Mouse (Mus musculus) cerebellum, postnatal 14 days (tissue): ENCODE measurements around the gene Wfs1.
"Not testable (repeated sequence)": the region's sequence is repeated elsewhere in the genome, so short reads cannot be mapped to it uniquely, and the experiment has no call there.

Source experiments
- DNase-seq, 2 experiments: peaks; one replicate each; pipeline ENCODE4 v3.0.0; 2021; ENCODE audit warnings: mixed read lengths in 2 of 2

Gene Wfs1

DNA sequence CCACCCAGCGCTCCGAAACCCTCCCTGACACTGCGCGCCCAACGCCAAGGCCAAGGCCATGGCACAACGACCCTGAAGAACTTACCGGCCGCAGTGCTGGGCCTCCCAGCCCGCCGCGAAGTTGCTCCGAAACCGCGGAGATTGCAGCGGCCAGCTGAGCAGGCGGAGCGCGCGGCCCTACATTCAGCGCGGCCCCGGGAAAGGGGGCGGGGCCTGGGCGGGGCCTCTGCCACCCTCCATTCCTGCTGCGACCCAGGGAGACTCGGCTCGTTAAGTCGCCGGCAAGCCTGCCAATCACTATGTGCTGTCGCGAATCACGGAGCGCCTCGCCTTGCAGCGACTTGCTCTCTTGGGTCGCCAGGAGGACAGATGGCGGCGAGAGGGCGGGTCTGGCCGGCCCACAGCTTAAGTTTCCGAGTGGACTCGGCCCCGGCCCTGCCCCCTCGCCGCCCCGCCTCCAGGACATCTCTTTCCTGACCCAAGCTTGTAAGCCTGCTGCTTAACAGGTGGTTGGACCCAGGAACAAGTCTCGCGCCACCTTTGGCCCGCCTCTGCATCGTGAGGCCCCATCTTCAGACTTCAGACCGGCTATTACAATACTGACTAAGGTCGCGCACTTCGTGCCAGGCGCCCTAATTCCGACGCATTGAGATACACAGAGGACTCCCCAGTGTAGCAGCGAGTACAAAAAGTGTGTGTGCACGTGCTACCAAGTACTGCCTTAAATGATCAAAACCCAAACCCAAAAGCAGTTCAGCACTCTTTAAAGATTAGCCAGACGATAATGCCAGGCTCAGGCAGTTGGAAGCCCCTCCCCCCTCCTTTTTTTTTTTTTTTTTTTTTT lies at the start of gene Wfs1:
Wfs1 (minus strand) TSS at position 425 of the 844 bp plus-strand sequence.
- DNase-seq: peak; percentile 96 to 97

DNA sequence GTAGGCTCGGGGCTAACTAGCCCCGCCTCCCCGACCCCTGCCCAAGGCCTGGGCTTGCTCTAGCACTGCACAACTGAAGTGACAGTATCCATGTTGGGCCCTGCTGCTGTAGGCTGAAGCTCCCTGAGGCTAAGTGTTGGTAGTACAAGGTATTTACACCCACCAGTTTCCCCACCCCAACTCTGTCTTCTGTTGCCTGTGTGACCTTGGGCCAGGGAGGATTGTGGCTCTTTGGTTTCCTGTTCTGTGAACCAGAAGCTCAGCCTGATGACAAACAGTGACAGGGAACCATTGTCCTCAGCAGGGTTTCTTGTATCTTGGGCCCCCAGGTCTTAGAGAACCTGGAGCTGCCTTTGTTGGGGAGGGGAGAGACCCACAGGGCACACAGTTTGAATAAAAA lies 47.9 kb upstream of the Wfs1 start:
- DNase-seq: no peak

GRCm38 (mm10) chr5:37035896-37036295 lies 46.9 kb upstream of the Wfs1 start:
- peak; percentile 27 to 52 for DNase-seq

DNA sequence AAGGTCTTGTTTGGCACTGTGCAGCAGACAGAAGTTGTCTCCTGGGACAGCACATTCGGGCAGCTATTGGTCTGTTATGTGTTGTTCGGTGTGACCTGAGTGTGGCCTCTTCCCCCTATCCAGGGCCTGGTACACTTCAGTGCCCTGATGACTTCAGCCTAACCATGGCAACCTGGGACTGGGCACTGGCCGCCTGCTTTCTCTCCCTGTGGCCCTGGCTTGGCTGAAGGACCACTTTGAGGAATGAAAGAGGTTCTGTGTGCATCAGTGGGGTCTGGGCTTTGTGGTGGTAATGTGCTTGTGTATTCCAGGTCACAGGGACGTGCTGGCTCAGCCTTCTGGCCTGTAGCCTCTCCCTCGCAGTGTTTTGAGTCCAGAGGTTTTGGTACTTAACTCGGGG lies 46.2 kb upstream of the Wfs1 start:
- DNase-seq: no peak

- DNase-seq: no peak
Measured at GRCm38 (mm10) chr5:37030753-37031152, 41.7 kb upstream of the Wfs1 start.

DNA sequence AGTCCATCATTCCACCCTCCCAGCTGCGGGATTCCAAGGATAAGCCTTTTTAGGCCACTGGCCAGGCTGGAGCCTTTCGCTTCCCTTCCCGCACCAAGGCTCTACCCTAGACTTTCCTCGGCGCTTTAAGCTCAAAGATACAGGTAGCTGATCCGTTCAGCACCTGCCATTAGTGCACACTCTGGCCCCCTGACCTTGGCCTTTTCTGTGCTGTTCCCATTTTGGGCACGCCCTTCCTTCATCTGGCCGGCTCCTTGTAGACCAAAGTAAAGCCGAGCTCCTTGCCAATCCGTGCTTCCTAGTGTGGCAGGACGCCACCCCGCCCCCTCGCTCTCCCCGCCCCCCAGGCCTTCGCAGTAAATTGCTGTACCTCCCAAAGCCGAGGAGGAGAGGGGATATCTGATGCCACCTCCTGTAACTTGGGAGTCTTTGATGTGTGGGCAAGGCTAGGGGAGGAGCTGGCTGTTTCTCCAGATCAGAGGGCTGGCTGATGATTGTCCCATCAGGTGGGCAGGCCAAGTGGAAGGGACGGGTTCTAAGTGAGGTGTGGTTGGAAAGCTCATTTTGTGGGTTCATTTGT lies 40.4 kb upstream of the Wfs1 start:
- peak; percentile 23 to 27 for DNase-seq

GRCm38 (mm10) chr5:37028486-37029311 lies 39.7 kb upstream of the Wfs1 start:
- peak; percentile 56 to 57 for DNase-seq

DNA sequence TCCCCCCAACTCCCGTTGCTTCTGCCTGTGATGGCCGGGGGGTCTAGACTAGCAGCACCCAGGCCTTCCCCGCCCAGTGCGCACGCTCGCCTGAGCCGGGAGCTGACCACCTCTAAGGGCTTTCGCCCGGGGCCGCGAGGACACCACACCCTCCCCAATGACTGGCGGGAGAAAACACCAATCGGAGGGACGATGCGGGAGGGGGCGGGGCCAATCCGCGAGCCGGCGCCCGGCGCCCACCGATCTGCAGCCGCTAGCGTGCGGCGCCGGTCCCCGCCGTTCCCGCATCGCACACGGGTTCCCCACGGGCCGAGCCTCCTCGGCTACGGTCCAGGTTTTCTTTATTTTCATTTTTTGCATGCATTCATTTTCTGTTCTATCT lies 39.1 kb upstream of the Wfs1 start:
- DNase-seq: peak; percentile 97 to 98

DNA sequence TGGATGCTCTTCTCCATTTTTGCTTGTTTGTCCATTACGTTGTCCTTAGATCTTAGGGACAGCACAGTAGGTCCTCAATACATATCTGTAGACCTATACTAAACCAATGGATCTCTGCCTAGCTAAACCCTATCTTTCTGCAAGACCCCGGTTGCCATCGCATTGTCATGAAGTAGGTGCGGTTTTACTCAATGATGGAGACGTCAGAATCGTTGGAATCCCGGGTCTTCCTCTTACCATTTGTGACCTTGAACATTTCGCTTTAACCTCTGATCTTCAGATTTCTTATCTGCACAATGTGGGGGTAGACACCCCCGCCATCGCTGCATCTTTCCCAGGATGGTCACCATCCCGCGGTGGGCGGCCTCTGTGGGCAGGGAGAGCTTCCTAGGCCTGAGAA lies 38.7 kb upstream of the Wfs1 start:
- DNase-seq: no peak

DNA sequence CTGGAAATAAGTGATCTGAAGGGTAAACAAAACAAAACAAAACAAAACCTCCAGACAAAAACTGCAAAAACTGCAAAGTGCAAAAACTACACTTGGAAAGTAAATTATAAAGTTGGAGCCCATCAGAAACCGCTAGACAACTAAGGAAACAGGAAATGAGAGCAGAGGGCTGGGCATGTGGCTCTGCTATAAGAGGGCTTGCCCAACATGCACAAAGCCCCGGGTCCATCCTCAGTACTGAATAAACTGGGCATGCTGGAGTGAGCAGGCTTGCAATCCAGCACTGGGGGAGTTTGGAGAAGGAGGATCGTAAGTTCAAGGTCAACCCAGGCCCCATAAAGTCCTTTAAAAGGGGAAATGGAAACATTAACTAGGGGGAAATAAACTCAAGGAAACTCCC lies 28.2 kb upstream of the Wfs1 start:
- no peak for DNase-seq

DNA sequence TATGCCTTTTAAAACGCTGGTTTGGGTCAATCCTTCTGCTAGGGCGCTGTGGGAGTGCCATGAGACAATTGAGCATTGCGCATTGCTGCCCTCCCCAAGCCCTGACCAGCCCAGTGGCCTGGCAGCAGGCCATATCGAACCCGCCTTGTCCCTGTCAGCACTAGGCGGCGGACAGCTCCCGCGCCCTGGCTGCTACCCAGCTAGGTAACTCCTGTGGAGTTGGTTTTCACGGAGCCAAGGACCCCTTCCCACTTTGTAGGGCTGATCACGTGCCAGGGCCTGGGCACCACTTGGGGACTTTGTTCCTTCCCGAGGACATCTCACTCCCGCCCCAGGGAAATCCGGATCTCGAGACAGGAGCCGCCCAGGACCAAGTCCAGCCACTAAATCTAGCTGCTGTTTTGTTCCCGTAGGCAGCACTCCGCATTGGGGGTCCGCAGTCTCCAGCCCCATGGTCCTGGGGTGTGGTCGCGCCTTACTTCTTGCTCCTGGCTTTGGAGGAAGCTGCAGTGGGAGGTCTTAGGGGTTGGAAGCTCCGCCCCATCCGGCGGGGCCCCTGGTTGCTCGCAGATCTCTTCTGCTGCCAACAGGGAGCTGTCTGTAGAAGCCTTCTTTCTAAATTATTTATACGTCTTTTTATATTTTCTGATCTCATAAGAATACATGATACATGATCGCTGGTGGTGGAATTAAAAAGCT lies 26.8 kb upstream of the Wfs1 start:
- peak; percentile 73 to 79 for DNase-seq

- DNase-seq: peak; percentile 64 to 70
Measured at GRCm38 (mm10) chr5:37010666-37011317, 21.8 kb upstream of the Wfs1 start.

GRCm38 (mm10) chr5:37009761-37010160 lies 20.8 kb upstream of the Wfs1 start:
- DNase-seq: not testable (repeated sequence)

- peak; percentile 90 to 93 for DNase-seq
Measured at GRCm38 (mm10) chr5:37002001-37002400, 13.0 kb upstream of the Wfs1 start.

DNA sequence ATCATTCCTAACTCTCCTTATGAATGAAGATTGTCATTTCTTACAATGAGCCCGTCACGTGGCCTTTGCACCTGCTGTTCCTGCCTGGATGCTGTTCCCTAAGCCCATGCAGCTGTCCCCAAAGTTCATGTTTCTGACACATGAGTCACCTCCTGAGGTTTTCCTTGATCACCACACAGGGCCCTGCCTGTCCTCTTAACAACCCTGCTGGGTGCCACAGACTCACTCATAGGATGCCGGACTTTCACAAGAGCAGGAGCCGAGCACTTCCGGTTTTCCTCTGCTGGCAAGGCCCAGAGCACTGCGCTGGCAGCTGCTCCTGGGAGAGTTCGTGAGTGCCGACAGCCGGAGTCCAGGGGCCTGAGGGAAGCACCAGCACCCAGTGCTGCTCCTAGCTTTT lies 12.0 kb upstream of the Wfs1 start:
- no peak for DNase-seq

- DNase-seq: no peak
Measured at GRCm38 (mm10) chr5:36997996-36998395, 9.0 kb upstream of the Wfs1 start.

- no peak for DNase-seq
Measured at GRCm38 (mm10) chr5:36996410-36996809, 7.4 kb upstream of the Wfs1 start.

DNA sequence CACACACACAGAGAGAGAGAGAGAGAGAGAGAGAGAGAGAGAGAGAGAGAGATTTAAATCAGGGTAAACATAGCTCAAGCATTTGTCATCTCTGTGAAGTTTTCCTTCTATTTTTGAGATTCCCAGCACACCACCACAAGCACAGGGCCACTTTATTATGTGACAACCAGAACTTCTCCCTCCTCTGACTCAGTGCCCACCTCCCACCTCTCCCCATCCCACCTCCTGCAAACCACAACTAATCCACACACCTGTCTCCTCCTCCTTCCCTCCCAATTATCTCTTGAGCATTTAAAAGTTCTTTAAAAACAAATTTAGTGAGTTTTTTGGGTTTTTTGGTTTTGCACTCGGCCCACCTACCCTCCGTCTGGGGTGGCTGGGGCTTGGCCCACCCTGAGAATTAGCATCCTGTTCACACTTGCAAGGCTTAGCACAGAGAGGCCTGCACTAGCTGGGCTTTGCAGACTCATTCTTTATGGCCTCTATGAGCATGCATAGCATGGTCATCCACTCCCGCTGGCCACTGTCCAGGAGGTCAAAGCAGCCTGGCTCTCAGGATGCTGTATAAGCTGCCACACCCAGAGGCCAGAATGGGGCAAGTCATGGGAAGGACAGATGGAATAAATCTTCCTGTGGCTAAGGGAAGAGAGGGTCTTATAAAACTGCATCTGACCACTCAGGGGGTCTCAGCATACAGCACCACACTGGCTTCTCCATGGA lies 1.8 kb upstream of the Wfs1 start:
- no peak for DNase-seq

DNA sequence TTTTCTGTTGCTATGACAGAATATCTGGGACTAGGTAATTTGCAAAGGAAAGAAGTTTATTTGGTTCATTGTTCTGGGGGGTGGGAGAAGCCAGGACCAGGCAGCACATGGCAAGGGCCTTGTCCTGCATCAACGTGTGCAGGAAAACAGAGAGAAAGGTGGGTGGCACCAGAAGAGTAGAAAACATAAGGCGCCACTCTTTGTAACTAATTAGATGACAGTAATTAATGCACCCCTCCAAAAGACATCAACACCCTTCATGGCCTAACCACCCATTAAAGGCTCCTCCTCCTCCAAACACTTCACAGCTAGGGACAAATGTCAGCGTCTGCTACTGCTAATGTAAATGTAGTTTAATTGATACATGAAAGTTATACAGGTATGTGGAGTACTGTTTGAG lies 1.2 kb upstream of the Wfs1 start:
- DNase-seq: no peak

DNA sequence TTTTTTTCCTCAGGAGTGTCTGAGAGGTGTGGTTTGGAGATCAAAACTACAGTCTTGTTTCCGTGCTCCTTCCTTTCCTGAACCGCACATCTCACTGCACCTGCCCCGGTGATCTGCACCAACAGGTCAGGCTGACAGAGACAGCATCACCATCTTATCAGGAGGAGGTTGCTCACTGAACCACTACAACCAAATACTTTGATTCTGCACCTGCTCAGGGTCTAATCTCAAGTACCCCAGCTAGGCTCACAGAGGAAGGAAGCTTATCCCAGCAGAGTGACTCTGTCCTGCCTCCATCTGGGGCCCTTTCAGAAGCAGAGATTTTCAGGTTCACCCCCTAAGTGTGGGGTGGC lies 596 bp upstream of the Wfs1 start:
- DNase-seq: no peak

DNA sequence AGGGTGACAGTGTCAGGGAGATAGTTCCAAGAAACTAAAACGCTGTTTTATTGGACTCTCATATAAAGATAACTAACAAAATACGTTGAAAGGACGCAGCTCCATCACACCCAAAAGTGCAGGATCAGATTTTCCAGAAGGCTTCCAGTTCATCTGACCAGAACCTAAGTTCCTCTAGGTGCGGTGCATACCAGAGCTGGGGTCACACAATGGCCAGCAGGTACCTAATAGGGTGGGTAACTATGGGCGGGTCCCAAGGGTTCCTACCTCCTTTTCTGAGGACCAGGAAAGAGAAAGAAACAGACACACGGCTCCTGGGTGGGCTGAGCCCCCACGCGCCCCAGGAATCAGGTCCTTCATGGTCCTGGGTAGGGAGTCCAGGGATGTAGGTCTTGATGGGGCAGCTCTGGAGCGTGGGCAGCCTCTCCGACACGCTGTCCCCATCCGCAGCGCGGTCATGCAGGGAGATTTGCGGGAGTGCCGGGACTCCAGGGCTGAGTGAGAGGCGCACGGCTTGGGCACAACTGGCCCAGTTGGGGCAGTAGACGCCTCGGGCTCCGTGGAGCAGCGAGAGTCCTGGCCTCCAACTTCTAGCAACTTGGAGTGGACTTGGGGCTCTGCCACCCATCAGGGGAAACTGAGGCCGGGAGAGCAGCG lies 753 bp downstream of the Wfs1 start:
- DNase-seq: no peak
